Mouse (Mus musculus) midbrain, embryonic 10.5 days (tissue): ENCODE results near the gene Arfrp1. TPM values are rescaled to one million over a fixed set of nuclear protein-coding genes. Genes with fewer than 3 reads are reported as not detected.

Experiments used
- DNase-seq: peaks from one replicate; pipeline ENCODE4 v3.0.0-alpha.2; 2017; ENCODE audit warnings: low spot score
- H3K27ac ChIP-seq: fragments of 300-500 bp; sonication (generic); replicated peaks from 2 replicates; pipeline ENCODE4 v1.5.1; 2016; ENCODE audit warnings: mild to moderate bottlenecking
- H3K27me3 ChIP-seq: fragments of 300-500 bp; sonication (generic); 2 replicates; pipeline ENCODE4 v1.6.1; 2016; ENCODE audit warnings: low read depth, mild to moderate bottlenecking; ENCODE audit not compliant: poor library complexity, severe bottlenecking
- H3K36me3 ChIP-seq: fragments of 300-500 bp; sonication (generic); 2 replicates; pipeline ENCODE4 v1.6.1; 2016; ENCODE audit warnings: mild to moderate bottlenecking, moderate library complexity
- H3K4me1 ChIP-seq: fragments of 300-500 bp; sonication (generic); 2 replicates; pipeline ENCODE4 v1.6.1; 2016
- H3K4me3 ChIP-seq: fragments of 300-500 bp; sonication (generic); 2 replicates; pipeline ENCODE4 v1.5.1; 2016; ENCODE audit warnings: mild to moderate bottlenecking, moderate library complexity
- H3K9me3 ChIP-seq: fragments of 300-500 bp; sonication (generic); replicated peaks from 2 replicates; pipeline ENCODE4 v1.6.1; 2016; ENCODE audit warnings: mild to moderate bottlenecking
- WGBS: fragments of 180-500 bp; shearing (Covaris S2); methylation state at CpG from one replicate; pipeline ENCODE4 v1.1.7; 2016; 5-methylcytosine and 5-hydroxymethylcytosine counted together
- polyA plus RNA-seq: library from polyadenylated mRNA; unstranded; fragments of >200 nt; fragmentation: Nextera tagmentation; extraction: Ambion mirVana; gene quantifications from 2 replicates; pipeline ENCODE4 v1.2.1, GENCODE M21; 2016

Arfrp1 gene
- polyA plus RNA-seq, 1 experiment from 2014 or later, result 79.2 TPM

GRCm38 (mm10) chr2:181313344-181314079, 51.7 kb downstream of the Arfrp1 start:
- Histone ChIP-seq H3K4me3 (peak overlapping the region; percentile 72), H3K9me3 (no peaks in the 10 kb centered on the region), H3K36me3 (peaks cover 6% of the 10 kb centered on the region), H3K27ac (peak overlapping the region; percentile 90), H3K27me3 (peaks cover 62% of the 10 kb centered on the region), H3K4me1 (peaks cover 21% of the 10 kb centered on the region)
- WGBS, result 2% methylated on average over 35 of the region's 35 CpGs
- DNase-seq, result peak; percentile 28

GRCm38 (mm10) chr2:181313006-181313343, 52.2 kb downstream of the Arfrp1 start:
- peaks cover 68% of the 10 kb centered on the region for H3K27me3 ChIP-seq
- H3K4me1 ChIP-seq, result peaks cover 21% of the 10 kb centered on the region
- H3K36me3 ChIP-seq, result peaks cover 11% of the 10 kb centered on the region
- WGBS, result 15% methylated on average over 5 of the region's 5 CpGs
- DNase-seq, result no peak
- H3K27ac ChIP-seq, result peak overlapping the region; percentile 90
- H3K9me3 ChIP-seq, result no peaks in the 10 kb centered on the region
- peak overlapping the region; percentile 72 for H3K4me3 ChIP-seq

DNA sequence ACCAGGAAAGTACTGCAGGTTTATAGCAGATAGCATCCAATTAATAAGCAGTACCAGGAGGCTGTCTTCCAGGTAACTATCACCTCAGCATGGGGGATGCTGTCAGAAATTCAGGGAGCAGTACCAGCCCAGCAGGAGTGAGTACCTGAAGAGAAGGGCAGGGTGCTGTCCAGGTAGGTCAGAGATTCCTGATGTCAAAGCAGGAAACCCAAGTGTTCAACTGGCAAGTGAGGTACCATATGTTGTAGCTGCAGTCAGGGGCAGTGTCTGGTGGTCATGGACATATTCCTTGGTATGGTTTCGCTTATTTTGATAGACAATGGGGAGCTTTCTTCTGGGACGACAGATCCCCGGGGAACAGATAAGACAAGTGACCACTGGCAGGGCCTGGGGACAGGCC, 52.8 kb downstream of the Arfrp1 start:
- peaks cover 72% of the 10 kb centered on the region for H3K27me3 ChIP-seq
- H3K36me3 ChIP-seq, result peaks cover 16% of the 10 kb centered on the region
- peak overlapping the region; percentile 72 for H3K4me3 ChIP-seq
- H3K27ac ChIP-seq, result no peak overlapping the region
- no peaks in the 10 kb centered on the region for H3K9me3 ChIP-seq
- DNase-seq, result no peak
- 76% methylated on average over 3 of the region's 3 CpGs for WGBS
- peaks cover 21% of the 10 kb centered on the region for H3K4me1 ChIP-seq

Other genes starting within 250 kb of the Arfrp1 start
- gene Kcnq2, start 230.1 kb downstream of the Arfrp1 start, polyA plus RNA-seq, result 3.5 and 9.7 TPM in 2 replicates
- gene Eef1a2, start 208.4 kb downstream of the Arfrp1 start, polyA plus RNA-seq, result 0.29 TPM in 1 of 2 replicates, not detected in the other
- gene Ppdpf, start 178.2 kb downstream of the Arfrp1 start, polyA plus RNA-seq, result 375 and 418 TPM in 2 replicates
- gene Ptk6, start 162.6 kb downstream of the Arfrp1 start, polyA plus RNA-seq, result 0.07 TPM in 1 of 2 replicates, not detected in the other
- gene Srms, start 152.2 kb downstream of the Arfrp1 start, polyA plus RNA-seq, result 0.10 and 0.20 TPM in 2 replicates
- gene Fndc11, start 145.4 kb downstream of the Arfrp1 start, polyA plus RNA-seq, result 0.10 and 0.15 TPM in 2 replicates
- gene Helz2, start 123.4 kb downstream of the Arfrp1 start, polyA plus RNA-seq, result 0.62 and 0.78 TPM in 2 replicates
- gene Gmeb2, start 77.4 kb downstream of the Arfrp1 start, polyA plus RNA-seq, result 18.1 and 21.8 TPM in 2 replicates
- gene Stmn3, start 50.9 kb downstream of the Arfrp1 start, polyA plus RNA-seq, result 133 and 240 TPM in 2 replicates
- gene Rtel1, start 45.7 kb downstream of the Arfrp1 start, polyA plus RNA-seq, result 61.5 and 71.4 TPM in 2 replicates
- 45.0 and 50.5 TPM in 2 replicates for gene Zgpat, start 476 bp downstream of the Arfrp1 start, polyA plus RNA-seq
- 26.0 and 32.2 TPM in 2 replicates for gene Lime1, start 14.7 kb upstream of the Arfrp1 start, polyA plus RNA-seq
- gene Zbtb46, start 94.0 kb upstream of the Arfrp1 start, polyA plus RNA-seq, result 16.8 and 19.0 TPM in 2 replicates
- 0.07 TPM in 1 of 2 replicates, not detected in the other for gene Abhd16b, start 127.8 kb upstream of the Arfrp1 start, polyA plus RNA-seq
- 164 and 167 TPM in 2 replicates for gene Tpd52l2, start 131.7 kb upstream of the Arfrp1 start, polyA plus RNA-seq
- gene Dnajc5, start 155.1 kb upstream of the Arfrp1 start, polyA plus RNA-seq, result 95.6 and 110 TPM in 2 replicates
- 49.8 and 59.3 TPM in 2 replicates for gene Uckl1, start 219.5 kb upstream of the Arfrp1 start, polyA plus RNA-seq
- gene Prpf6, start 226.5 kb upstream of the Arfrp1 start, polyA plus RNA-seq, result 82.0 and 85.4 TPM in 2 replicates
- gene Zfp512b, start 227.4 kb upstream of the Arfrp1 start, polyA plus RNA-seq, result 34.6 and 48.0 TPM in 2 replicates
- 36.4 and 56.1 TPM in 2 replicates for gene Samd10, start 233.8 kb upstream of the Arfrp1 start, polyA plus RNA-seq